Mouse (Mus musculus) adipocyte (in vitro differentiated cells): ENCODE data around the gene Ccdc80.

Source experiments
- DNase-seq: peaks from one replicate; pipeline ENCODE4 v3.0.0-alpha.2; 2016; ENCODE audit warnings: low spot score

Gene Ccdc80

DNA sequence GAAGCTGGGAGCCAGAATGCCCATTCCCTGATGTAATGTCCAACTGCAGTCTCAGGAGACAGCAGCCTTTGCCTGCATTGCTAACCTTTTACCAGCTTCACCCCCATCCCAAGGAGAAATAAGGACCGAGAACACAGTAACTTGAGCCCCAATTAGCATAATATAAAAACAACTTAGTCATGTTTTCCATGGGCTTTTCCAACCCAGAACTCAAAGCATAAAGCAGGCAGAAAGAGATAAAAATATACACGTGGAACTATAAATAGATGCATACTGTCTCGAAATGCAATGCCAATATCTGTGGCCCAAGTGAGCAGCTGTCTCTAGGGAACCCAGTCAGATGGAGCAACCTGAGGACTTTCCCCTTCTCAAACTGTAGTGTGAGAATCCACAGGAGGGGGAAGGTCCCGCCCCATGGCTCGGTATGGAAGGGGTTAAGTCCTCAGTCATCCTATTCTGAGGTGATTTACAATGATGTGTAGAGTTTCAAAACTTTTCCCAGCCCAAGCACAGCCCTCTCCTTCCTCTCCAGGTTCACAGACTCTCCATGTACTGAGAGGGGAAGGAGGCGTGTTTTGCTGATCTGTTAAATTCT is at the start of gene Ccdc80:
TSS of gene Ccdc80 (plus strand) at position 266 of the 595 bp plus-strand sequence.
- DNase-seq: peak; percentile 97

DNA sequence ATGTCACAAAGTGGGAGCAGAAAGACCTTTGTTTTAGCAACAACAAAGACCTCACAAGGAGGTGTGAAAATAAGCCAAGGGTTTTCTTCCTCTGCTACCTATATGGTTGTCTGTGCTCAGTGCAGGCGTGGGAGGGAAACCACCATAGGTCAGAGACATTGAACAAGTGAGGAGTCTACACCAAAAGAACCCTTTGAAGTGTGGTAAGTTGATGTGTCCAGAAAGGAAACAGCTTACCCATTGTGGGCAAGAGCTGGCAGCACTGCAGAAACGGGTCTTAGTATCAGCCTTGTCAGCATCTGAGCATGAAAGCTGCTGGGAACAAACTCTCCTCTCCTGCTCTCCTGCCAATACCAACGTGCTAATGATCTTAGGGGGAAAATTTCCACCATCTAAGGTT is 48.4 kb upstream of the Ccdc80 start:
- DNase-seq: peak; percentile 70

DNA sequence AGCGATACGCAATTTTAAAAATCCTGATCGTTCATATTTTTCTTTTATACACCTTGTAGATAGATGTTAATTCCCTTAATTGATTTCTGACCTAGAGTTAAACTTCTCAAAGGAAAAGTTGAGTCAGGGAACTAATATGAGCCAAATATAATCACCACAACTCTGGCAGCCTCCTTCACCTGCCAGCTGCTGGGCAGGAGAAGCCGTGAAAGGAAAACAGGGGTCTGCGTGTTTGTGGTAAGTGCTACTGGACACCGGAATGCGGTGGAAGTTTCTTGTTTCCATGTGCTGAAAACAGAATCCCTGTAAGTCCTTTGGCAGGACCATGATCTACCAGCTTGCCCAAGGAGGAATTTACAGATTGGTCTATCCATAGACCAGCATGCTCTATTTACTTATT is 36.0 kb upstream of the Ccdc80 start:
- DNase-seq: no peak

DNA sequence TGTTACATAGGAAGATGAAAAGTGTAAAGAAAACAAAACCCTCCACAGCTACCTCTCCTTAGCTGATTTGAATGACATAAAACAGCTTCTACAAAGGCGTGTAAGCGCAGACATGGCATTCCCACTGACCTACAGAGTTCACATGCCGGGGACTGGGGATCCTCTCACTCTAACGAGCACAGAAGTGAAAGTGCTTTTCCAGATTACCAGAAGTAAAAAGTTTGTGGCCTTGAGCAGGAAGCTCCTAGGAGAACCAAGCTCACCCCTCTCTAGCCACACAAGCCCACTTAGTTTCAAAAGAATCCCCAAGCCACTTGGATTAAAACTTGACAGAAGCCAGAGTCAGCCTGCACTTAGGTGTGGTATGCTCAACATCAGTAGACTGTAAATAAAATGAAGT is 35.3 kb upstream of the Ccdc80 start:
- DNase-seq: no peak

DNA sequence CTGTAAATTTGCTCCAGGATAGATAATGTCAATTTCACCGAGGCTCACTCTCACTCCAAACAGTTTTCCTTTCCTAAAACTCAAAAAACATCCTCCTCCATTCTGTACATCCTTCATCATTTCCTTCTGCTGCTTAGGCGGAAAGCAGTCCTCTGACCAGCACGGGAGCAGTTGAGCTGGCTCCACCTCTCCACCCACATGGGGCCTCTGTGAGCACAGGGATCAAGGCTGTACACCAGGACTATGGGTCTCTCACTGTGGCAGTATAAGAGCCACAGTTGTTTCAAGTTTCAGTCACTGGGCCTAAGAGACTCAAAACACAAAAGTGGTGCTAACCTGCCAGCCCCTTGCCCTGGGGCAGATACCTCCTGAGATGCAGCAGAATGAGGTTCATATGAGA is 32.1 kb upstream of the Ccdc80 start:
- peak; percentile 1 for DNase-seq

DNA sequence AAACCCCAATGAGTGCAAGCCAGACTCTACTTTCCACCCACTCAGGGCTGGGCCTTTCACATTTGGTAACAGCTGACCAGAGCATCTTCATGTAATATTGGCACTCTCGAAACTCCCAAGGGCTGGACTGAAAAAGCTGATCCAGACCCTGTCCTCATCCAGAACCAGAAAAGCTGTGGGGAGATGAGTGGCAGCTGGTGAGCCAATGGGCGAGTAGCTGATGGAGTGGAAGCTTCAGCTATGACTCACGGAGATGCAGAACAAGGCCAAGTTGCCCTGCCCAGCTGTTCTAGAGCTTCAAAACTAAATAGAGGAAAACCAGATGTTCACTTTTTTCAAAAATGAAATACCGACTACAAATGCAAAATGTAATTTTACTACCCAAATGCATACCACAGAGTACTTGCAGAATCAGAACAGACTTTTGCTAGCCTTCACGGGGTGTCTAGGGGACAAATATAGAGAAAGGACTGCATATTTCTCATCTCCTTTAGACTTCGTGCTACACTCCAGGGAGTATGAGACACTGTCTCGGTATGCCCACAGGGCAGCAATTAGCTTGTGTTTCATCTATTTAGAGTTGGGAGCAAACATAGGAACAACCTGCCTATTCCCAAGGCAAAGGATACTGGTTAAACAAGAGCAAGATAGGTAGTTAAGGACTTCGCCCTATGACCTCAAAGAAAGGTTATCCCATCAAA is 22.7 kb upstream of the Ccdc80 start:
- DNase-seq: peak; percentile 81

DNA sequence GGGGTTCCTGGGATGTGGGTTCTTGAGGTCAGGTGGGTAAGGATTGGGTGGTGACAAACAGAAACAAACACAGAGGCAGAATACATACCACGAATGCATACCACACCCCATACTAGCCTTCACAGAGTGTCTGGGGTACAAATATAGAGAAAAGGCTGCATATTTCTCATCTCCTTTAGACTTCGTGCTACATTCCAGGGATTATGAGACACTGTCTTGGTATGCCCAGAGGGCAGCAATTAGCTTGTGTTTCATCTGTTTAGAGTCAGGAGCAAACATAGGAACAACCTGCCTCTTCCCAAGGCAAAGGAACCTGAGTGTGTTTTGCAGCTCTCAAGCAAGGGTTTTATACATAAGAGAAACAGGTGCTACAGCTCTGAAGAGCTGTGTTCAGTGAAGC is 21.8 kb upstream of the Ccdc80 start:
- peak; percentile 2 for DNase-seq

DNA sequence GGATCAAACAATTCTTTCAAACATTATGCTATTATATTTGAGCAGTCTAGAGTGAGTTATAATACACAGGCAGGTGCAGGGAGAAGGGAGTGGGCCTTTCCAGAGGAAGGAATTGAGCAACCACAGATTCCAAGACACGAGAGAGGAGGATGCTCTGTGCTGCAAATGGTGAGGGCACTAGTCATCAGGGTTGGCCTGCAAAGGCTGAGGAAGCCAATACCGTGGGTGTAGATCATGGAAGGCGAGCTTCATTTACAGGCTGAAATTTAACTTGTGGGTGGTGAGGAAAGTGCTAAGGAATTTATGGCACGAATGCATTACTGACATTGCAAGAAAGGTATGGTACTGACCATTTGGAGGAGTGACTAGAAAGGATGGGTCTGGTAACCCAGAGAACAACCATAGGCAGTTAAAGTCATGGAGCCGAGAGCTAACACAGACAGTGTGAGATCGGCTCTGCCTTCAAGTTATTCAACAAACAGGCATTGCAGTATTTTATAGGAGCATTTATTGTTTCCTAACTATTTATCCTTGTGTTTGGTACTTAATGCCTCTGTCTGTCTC is 15.6 kb upstream of the Ccdc80 start:
- DNase-seq: peak; percentile 2

DNA sequence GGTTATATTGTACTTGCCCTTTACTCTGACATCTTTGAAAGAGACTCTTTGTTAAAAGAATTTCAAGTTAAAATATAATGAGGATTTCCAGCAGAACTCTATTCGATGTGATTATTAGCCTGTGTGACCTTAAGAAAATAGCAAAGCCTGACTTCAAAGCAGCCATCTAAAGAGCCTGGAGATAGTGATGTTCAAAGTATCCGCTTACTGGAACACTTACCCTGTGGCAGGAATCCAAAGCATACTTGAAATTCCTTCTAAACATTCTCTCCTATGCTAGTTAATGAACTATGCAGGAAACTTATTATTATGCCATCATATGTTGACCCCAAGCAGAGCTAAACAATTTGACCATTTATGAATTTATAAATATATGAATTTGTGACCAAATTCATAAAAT is 13.9 kb upstream of the Ccdc80 start:
- peak; percentile 2 for DNase-seq

DNA sequence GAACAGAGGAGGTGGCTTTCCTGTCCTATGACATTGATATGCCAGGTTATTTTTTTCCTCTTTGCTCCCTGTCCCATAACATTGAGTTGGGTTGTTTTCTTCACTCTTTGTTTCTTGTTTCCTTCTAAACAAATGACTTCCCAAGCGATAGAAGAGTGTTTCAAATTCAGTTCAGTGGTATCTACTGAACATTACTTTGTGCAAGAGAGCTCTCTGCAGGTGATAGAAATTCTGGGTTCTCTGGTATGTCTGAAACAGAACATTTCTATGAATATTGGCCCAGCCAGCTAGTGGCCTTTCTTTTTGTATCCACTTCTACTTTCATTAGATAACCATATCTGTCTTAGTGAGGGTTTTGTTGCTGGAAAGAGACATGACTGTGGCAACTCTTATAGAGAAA is 4.4 kb upstream of the Ccdc80 start:
- peak; percentile 56 for DNase-seq

DNA sequence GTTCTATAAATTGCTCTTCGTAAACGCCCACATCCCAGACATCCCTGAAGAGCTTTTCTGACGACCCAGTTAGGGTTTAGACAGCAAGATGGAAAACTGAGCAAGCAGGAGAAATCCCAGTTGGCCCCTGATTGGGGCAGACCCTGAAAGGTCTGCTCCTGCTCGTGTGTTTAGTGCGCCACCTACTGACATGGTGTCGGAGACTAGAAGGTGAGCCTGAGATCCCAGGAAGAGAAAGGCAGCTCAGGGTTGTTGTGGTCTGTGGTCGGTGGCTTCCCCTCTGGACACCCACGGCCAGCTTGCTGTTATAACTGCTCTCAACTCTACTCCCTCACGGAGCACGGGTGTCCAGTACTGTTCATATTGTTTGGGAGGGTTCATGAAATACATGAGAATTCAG is 3.2 kb upstream of the Ccdc80 start:
- peak; percentile 88 for DNase-seq

DNA sequence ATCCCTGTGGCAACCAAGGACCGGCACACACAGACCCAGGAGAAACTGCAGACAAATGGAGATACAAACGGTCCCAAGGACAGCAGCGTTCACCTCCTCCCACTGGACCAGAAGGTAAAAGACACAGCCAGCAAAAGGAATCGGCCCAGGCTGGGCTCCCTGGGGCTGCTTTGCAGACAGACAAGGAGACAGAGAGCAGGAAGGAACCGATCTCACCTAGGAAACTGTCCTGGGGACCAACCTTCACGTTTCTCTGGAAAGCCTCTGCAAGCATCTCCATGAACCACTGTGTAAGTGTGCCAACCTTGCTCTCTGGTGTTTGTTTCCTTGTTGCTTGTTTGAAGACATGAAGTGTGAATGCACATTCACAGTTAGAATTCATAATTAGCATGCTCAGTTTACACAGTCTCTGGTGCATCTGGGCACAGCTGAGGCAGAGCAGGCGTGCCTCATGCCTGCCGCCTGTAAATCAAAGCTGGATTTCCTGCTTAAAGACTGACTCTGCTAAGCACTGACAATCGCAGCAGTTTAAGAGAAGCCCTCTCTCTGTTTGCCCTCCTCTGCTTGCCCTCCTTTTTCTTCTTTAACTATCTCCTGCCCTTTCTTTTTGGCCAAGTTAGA is 1.0 kb downstream of the Ccdc80 start:
- peak; percentile 75 for DNase-seq

DNA sequence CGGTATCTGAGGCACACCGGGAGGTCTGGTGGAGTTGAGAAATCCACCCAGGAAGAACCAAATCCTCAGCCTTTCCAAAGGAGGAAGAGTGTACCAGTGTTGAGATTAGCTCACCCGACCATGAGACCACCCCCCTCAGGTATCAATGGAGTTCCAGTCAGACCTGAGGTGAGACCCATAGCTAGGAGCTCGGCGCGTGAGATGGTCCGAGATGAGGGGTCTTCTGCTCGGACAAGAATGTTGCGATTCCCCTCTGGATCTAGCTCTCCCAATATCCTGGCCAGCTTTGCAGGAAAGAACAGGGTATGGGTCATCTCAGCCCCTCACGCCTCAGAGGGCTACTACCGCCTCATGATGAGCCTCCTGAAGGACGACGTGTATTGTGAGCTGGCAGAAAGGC is 1.8 kb downstream of the Ccdc80 start:
- DNase-seq: no peak

DNA sequence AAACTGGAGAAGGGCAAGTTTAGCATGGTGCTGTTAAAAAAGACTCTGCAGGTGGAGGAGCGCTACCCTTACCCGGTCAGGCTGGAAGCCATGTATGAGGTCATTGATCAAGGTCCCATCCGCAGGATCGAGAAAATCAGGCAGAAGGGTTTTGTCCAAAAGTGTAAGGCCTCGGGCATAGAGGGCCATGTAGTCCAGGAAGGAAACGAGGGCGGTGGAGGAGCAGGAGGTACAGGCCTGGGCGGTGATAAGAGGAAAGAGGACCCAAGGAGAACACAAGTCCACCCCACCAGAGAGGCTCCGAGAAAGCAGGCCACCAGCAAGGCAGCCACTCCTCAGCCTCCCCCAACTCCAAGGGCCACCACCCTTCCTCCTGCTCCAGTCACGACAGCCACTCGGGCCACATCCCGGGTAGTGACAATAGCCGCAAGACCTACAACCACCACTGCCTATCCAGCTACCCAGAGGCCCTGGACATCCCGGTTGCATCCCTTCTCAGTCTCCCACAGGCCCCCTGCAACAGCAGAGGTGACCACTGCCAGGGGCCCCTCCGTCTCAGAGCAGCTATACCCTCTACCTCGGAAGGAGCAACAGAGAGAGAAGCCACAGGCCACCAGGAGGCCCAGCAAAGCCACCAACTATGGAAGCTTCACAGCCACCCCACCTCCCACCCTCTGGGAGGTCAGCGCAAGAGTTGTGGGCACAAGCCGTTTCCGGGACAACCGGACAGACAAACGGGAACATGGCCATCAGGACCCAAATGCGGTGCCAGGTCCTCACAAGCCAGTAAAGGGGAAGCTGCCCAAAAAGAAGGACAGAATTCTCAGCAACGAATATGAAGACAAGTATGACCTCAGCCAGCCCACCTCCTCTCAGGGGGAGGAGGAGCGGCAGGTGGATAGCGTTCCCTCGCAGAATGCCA is 2.6 kb downstream of the Ccdc80 start:
- DNase-seq: peak; percentile 51

DNA sequence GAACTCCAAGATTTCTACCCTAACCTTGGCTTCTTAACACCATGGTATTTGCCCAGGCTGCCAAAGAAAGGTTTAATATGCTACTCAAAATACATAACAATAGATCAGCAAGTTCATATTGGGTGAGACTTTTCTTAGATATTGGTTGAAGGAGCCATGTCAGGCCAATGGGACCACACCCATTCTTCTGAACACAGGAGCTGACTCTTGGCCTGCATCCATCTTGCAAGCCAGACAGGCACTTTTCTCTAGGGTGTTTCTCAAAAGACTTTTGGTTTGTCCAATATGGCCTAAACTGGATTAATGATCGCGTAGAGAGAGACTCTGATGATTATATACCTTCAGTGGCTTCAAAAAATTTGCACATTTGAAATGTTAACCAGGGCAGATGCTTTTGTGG is 4.3 kb downstream of the Ccdc80 start:
- peak; percentile 75 for DNase-seq

DNA sequence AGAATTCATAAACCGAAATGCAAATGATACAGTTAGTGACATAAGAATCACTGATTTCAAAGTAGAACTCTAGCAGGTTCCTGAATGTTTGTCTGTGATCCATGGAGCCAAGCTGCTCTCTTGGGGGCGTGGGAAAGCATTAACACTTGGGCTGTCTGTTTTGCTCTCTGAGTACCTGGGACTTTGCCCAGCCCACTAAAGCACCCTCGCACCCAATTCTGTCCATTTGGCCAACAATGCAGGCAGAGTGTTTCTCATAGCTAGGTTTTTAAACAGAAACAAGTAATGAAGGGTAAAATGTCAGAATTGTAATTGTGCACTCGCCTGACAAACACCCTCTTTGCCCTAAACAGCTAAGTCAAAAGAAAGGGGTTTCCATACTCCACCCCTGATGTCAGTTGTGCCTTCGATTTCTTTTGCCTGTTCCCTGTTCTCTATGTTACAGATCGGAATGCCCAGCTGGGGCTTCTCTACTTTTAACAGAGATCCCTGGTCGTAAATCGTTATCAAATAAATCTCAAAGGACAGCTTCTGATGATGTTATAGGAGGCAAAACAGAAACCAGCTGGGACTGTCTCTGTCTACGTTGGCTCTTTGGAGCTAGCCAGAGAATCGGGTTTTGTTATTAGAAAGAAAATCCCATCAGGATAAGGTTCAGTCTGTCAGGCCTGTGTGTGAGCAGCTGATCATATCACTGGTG is 5.1 kb downstream of the Ccdc80 start:
- DNase-seq: peak; percentile 60

DNA sequence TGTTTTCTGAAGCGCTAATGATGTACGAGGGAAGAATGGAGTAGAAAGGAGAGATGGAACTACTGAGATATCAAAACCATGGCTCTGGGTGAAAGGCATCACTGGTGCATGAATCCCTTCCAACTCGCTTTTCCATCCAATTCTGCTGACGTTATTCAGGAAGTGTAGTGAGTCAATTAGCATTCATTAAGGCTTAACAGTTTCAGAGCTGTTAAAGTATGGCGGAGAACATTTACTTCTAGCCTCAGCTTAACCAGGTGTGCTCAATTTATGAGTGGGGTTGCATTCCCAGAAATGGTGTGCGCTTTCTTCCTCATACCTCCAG is 5.6 kb downstream of the Ccdc80 start:
- DNase-seq: peak; percentile 63

DNA sequence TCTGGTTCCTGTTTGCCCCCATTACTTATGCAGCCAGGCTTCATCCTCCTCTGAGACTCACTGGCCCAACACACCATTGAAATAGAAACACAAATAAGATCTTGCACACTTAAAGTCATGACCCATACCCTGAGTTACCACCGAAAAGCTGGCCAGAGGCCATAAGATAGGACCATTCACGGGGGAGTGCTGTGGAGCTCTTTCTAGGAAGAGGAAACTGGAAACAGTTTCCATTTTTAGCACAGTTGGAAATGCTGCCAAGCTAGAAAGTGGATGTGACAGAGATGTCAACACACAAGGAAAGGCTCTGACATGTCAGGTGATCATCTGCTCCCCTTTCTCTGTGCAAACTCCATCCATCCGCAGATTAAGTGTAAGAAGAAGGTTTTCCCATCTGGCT is 7.7 kb downstream of the Ccdc80 start:
- DNase-seq: peak; percentile 77

DNA sequence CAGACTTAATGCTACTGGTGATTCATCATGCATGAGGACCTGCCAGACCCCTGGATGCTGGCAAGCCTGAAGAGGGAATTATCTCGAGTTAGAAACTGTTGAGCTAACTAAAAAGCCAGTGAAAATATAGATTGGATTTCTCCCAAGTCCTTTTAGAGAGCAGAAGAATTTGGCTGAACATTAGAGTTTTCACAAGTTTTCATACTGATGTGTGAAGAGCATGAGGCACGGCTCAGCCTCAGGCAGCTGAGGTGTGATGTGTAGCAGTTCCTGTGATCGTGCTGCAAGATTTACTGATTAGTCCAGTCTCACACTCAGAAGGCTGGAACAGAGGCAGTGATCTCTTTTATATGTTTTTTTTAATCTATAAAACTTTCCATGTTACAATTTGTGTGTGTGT is 11.8 kb downstream of the Ccdc80 start:
- peak; percentile 16 for DNase-seq

DNA sequence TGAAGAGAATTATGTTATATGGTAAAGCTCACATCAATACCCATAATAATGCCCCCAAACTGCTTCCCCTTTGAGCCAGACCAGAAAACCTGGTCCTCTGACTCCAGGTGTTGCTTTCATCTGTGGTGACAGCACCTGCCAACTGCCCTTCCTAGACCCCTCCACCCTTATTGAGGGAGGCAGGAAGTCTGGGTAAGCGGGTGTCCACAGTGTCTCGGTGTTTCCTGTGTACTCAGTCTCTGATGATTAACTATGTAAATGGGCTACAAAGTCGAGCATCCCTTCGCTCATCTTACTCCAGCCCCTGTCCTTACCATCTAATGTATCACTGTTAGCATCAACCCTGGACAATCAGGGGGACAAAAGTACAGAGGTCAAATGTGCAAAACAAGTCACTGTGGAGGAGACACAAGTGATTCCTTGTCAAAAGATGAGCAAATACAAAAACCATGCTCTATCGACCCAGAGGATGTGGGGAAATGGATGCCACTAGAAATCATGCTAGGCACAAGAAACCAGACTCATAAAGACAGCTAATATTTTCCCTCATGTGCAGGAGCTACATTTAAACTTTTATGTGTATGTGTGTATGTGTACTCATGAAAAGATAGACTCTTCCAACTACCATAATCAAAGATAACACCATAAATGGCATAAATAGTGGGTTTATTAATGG is 15.1 kb downstream of the Ccdc80 start:
- no peak for DNase-seq

DNA sequence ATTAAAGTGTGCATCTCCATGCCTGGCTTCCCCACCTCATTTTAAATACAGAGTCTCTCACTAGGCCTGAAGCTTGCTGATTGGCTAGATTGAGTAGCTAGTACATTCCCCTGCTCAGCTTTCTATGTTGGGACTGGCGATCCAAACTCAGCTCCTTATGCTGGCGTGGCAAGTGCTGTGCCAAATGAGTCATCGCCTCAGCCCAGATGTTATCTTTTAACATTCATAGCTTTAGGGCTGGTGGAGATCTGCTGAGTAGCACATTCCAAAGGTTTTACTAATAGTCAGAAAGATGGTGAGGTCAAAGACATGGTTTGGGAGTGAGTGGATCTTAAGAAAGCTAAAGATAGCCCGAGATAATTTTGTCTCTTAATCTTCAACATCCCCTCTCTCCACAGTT is 17.3 kb downstream of the Ccdc80 start:
- DNase-seq: peak; percentile 89
